Mouse (Mus musculus): Measurements from ENCODE around the gene Eif6. TPM values are rescaled to one million over a fixed set of nuclear protein-coding genes. Genes with fewer than 3 reads are reported as not detected.
A peak's percentile ranks its signal among the peaks of the same experiment; 100 is the strongest.

The Eif6 gene
- total RNA-seq, 2 experiments from 2014 or later = 60.8 to 154 TPM

DNA sequence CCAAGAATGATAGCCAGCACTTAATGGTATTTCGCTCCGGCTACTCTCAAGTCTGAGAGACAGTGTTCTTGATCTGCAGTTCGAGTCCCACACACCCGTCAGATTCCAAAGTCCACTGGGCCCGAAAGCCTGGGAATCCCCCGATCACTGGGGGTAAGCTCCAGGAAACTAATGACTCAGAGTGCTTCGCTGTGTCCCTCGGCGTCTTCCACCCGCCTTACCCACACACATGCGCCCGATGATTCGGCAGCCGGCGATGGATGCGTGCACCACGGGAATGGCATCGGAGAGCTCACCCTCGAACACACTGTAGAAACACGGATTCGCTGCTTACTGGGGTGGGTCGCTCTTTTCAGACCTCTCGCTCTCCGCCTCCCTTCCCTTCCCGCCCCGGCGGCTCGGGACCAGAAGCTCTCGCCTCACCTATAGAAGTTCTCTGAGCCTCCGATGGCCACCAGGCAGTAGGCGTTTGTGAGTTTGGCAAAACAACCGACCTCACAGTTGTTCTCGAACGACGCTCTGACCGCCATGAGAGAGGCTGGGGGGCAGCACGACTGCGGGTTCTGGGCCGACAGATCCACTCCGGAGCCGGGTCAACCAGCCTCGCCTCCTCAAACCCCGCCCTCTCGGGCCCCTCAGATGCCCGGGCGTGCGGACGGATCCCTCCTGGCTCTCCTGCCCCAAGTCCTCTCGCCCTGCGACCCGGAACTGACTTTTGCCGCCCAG, 658 bp downstream of the Eif6 start:
- ATAC-seq (ENCODE audit: poor library complexity, severe bottlenecking) = peak; percentile 17

DNA sequence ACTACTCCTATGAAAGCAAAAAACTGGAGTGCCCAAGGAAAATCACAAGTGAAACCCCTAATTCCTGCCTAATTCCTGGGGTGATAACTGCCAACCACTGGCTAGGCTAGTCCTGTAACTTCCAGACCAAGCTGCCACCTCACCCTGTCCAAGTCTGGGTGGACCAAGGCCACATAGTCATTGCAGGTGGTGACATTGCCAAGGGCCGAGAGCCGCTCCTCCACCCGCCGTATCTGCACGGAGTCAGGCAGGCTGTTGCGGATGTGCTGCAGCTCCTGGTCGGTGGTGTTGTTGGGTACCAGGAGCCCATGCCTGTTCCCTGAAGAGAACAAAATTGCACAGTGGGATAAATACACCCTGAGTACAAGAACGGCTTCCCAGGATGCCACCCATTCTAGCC, 3.0 kb downstream of the Eif6 start:
- ATAC-seq (ENCODE audit: poor library complexity, severe bottlenecking) = no peak

DNA sequence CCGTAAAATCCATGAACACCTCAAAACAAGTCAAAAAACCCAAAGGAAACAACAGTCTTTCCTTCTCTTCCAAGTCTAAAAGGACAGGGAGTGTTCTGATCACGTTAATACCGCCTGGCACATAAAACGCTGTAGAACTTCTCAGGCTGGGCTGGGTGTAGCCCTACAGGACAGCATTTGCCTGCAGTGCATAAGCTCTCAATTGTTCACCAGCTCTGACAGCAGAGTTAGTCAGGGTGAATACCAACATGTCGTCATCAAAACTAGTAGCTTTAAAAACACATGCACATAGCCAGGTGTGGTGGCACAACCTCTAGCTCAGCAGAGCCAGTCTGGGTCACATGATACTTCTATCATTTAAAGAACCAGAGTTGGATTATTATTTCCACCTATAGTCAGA, 5.9 kb downstream of the Eif6 start:
- ATAC-seq (ENCODE audit: poor library complexity, severe bottlenecking) = no peak

DNA sequence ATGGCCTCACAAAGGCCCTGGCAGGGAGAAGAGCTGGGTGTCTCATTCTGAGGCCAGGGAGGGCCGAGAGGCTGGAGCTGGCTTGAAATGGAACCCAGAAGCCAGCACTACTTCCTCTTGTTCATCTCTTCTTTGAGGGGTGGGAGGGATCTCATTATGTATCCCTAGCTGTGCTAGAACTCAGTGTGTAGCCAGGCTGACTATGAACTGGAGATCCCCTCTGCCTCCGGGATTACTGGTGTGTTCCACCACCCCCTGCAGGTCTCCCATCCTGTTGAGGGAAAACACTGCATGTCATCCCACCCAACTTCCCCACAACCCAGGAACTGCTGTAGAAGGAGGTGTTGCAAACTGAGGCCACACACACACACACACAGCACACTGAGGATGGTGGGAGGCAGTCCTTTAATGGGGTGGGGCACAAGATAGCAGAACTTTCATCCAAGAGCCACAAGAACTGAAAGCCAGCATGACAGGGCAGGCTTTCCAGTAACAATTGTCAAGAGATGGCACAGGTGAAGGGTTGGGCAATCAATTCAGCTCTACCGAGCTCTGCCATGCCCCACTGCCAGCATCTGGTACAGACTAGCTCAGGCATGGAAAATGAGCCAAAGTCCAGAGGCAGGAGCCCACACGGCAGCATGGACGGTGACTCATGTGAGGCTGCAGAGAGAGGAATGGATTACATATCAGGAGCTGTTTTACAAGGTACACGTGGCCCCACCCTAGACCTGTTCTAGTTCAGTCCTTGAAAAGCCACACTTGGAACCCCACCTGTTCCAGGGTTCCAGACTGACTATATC, 7.1 kb downstream of the Eif6 start:
- ATAC-seq (ENCODE audit: poor library complexity, severe bottlenecking) = peak; percentile 38

DNA sequence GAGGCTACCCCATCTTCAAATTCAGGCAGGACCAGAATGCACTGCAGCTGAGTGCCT, 7.5 kb downstream of the Eif6 start, which contains the start of gene BC029722:
Gene BC029722 (minus strand): TSS at position 35 of the 57 bp plus-strand sequence.
- ATAC-seq (ENCODE audit: poor library complexity, severe bottlenecking) = no peak

DNA sequence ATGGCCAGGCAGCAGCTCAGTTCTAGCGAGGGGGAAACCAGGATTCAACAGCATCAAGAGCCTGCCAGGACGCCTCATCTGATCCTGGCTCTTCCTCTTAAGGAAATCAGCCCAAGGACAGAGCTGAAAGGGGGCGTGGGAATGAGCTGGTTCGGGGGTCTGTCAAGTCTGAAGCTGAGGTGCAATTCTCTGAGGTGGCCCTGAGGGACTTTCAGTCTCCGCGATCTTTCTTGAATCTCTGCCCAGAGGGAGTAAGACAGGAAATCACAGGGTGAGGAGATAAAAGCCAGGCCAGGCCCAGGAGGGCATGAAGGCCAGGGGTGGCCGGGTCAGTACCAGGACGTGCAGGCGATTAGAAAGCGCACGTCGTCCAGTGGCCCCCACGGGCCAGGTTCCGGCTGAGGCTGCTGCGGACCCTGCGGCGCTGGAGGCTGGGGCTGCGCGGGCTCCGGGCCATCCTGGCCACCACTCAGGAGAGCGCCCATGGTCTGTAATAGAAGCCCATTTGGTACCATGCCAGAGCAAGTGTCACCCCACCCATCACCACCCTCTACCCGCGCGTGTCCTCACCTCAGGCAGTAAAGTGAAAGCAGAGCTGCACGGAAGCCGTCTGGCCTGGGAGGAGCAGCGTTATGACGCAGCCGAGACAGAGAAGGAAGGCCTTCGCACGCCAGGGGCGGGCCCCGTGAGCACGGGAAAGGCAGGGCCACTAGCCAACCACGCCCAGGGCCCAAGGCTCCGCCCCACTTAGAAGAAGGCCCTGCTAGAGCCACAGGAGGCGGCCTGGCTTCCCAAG, 7.9 kb downstream of the Eif6 start:
- peak; percentile 95 for ATAC-seq (ENCODE audit: poor library complexity, severe bottlenecking)

DNA sequence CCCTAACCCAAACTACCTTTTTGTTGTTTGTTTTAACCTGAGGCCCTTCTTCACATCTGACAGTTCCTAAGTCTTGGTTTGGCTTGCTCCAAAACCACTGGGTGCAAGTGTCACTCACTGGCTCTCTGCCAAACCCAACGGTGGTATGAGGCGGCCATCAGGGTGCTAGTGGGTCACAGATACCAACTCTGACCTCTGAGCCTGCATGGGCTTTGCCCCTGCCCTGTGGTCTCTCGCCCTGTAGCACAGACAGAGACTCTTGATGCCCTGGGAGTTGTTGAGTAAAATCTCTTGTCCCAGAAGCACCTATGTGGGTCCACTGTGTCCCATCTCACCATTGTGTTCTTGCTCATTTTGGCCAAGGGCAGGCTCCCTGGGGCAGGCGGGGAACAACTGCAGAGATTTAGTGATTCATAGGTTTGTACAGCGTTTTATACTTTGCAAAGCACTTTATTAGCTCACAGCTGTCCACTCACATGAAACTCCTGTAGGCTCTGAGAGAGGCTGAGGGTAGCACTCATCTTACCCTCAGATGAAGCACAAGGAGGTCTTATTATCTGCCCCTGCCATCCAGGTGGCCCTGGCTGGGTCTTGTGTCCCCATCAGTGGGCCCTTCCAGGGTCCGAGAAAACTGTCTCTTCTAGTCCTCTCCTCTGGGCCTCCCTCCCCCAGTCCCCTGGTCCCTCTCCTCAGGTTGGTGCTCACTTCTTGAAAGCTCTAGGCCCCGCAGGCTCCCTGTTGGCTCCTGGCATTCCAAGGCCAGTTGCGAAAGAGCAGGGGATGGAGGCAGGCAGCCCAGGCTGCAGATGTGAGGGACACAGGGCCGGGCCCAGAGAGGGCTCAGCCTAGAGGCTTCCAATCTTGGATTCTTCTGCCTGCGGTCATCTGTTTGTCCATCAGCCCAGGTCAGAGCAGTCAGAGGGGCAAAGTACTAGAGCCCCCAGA, 9.2 kb downstream of the Eif6 start:
- no peak for ATAC-seq (ENCODE audit: poor library complexity, severe bottlenecking)

DNA sequence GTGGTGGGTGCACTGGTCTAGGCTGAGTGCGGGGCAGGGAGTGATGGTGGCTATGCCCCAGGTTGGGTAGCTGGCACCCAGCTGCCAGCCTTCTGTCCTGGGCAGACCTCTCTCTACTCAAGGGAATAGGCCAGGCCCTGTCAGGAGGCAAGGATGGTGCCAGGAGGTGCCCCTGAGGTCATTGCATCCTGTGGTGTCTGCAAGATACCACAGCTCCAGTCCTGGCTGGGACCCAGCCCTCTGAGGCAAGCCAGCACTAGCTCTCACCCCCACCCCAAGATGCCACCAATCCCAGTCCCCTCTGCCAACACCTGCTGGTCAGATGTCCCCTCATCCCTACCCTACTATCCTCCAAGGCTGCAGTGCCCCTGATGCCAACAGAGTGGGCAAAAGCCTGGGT, 10.5 kb downstream of the Eif6 start:
- ATAC-seq (ENCODE audit: poor library complexity, severe bottlenecking) = no peak

DNA sequence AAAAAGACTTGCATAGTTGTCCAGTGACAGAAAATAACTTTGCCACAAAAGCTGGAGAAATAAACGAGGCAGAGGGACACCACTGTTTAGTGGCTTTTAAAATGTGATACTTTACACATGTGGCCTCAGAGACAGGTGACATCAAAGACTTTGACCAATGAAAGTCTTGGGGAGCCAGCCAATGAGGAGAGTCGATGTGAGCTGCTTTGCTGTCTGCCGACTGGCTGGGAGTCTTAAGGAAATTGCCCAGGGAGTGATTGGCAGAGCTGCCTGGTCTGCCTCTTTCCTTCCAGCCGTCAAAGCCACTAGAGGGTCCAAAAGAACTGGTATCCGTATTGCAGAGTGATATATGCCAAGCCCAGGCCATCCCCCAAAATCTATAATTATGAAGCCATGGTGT, 11.9 kb downstream of the Eif6 start:
- ATAC-seq (ENCODE audit: poor library complexity, severe bottlenecking) = no peak

DNA sequence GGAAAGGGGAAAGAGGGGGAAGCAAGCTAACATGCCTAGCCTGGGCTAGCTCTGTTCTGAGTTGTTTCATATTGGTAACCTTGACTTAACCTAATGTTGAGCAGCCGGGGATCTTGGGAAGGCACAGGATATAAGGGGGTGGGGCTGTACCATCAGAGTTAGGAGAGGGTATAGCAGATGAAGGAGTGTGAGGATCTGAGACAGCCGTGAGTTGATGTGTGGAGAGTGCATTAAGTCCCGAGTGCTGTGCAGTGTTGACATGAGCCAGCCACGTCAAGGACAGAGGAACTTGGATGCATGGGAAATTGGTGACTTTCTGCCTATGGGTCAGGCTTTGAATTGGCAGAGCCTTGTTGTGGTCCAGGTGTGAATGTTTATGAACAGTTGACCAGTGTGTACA, 14.1 kb downstream of the Eif6 start:
- no peak for ATAC-seq (ENCODE audit: poor library complexity, severe bottlenecking)

DNA sequence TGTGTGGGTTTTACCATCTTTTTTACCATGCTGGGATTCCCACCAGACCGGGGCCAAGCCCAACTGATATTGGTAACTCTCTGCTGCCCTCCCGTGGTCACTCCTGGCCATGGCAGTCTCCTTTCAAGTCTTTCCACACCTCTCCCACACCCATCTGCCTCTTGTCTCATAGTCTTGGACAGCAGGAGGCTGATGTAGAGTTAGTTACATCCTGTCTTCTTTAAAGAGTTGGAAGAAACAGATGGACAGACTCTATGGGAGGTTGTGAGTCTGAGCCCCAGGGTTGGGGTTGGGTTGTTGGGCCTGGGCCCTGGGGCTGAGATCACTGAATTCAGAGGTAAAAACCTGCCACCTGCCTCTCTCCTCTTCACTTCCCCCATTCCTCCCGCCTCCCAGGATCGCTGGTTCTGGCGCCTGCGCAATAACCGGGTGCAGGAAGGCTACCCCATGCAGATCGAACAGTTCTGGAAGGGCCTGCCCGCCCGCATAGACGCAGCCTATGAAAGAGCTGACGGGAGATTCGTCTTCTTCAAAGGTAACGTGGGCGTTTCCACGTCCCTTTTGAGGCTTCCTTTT, 14.8 kb downstream of the Eif6 start:
- ATAC-seq (ENCODE audit: poor library complexity, severe bottlenecking) = peak; percentile 92

DNA sequence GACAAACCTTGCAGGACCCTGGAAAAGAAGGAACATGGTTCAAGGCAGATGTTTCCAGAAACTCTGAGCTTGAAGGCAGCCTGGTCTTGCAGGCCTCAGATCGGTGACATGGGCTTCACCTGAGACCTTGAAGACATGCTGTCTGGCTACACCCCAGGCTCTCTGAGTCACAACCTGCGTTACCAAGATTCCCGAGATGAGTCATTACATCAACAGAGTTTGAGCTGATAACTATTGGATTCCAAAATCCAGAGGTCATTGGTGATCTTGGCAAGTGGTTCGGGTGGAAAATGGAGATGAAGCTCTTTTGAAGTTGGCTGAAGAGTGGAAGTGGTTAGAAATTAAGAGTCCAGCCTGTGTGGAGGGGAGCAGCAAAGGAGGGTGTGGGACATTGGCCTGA, 17.1 kb downstream of the Eif6 start:
- no peak for ATAC-seq (ENCODE audit: poor library complexity, severe bottlenecking)

DNA sequence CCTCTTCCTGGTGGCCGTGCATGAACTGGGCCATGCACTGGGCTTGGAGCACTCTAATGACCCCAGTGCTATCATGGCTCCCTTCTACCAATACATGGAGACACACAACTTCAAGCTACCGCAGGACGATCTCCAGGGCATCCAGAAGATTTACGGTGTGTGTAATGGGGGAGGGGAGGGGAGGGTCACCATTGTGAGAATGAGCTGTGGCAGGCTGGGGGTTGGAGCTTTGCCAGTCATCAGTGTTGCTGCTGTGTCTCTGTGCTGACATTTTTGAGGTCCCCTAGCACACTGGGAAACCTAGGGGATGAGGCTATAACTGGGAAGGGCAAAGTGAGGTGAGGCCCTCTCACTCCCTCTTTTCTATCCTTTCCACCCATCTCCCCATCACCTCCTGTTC, 19.3 kb downstream of the Eif6 start:
- no peak for ATAC-seq (ENCODE audit: poor library complexity, severe bottlenecking)

DNA sequence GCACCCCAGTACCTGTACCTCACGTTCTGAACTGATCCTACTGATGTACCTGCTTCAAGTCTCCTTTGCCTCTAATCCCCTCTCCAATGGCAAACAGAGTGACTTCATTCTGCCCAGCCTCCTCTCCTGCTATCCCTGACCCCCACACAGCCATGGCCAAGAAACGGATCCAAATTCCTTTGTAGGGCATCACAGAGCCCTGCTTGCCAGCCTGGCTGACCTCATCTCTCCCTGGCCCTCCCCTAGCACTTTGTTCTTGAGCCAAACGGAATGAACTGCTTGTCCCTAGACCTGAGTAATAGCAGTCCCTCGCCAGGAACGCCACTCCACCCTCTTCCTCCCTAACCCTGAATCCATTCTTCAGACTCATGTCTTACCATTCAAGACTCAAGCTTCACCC, 20.2 kb downstream of the Eif6 start:
- no peak for ATAC-seq (ENCODE audit: poor library complexity, severe bottlenecking)

DNA sequence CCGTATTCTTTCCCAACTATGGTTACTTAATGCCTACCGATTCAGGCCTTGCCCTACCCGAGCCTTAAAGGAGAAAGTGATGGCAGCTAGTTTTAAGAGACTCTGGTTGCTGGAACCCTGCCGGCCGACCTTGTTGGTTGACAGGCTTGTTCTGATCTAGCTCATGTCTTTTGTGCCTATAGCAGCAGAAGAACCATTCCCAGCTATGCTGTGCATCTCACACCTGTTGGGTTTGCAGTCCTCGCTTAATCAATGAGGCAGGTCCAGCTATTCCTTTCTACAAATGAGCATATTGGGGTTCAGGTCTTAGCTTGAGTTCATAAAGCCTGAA, 20.8 kb downstream of the Eif6 start:
- ATAC-seq (ENCODE audit: poor library complexity, severe bottlenecking) = no peak

DNA sequence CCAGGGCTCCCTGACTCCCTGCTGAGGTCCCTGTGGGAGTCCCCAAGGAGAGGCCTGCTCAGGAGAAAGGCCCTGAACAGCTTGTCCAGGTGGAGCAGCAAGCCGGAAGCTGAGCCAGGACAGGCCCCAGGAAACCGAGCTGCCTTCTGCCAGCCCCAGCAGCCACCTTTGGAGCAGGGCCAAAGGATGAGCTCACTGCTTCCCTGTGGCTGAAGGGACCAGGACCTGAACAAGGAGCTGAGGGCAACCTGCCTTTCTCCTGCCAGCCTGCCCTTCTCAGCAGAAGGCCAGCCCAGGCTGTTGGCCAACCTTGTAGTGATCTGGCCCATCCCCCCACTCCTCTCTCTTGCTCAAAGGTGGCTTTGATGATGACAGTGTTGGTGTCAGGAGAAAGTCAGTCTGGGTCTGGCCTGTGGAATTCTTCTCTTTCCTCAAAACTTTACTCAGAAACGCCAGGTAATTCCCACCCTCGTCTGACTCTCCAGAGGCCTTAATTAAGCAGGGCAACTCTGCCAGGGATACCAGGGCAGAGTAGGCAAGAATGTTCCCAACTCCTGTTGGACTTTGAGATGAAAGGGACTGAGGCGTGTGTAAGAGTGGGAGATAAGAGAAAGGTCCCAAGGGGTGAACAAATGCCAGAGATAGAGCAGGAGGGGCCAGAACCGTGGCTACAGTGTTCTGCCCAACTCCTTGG, 21.3 kb downstream of the Eif6 start:
- ATAC-seq (ENCODE audit: poor library complexity, severe bottlenecking) = no peak

DNA sequence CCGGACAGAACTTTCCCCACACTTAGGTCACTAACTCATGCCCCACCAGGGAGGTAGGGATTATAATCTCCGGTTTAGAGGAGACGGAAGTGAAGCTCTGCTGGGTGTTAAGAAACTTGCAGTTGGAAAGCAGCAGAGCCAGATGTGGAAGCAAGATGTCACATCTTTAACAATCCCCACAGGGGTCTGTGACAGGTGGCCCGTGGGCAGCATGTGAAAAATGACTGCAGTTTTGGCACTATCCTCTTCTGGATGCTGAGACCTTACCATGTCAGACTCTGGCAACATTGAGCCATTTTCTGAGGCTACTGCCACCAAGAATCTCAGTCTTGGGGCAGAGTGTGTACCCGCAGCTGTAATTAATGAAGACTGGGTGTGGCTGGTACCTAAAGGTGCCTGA, 22.7 kb downstream of the Eif6 start:
- ATAC-seq (ENCODE audit: poor library complexity, severe bottlenecking) = no peak

DNA sequence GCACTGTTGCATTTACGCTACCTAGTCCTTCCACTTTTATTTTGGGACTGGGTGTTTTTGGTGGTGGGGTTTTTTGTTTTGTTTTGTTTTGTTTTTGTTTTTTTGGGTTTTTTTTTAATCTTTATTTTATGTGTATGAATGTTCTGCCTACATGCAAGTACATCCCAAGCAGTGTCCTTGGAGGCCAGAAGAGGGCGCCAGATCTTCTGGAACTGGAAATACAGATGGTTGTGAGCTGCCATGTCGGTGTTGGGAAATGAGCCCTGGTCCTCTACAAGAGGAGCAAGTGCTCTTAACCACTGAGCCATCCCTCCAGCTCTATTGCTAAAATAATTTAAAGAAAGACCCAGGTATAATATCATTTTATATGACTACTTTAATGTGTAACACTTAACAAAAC, 24.0 kb downstream of the Eif6 start:
- no peak for ATAC-seq (ENCODE audit: poor library complexity, severe bottlenecking)

DNA sequence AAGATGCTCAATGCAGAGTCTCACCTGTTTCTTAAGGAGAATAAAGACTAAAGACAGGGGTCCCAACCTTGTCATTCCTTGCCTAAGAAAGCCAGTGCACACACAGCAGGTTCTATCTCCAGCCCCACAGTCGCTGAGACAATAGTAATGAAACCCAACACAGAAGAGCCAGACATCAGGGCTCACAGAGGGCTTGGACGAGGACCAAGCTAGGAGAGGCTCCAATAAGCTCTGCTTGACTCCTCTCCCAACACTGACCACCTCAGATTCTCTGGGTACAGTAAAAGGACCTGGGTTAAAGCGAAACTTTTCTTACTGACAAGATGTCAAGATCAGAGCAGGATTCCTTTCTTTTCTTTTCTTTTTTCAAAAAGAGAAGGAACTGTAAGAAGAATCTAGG, 28.1 kb downstream of the Eif6 start:
- ATAC-seq (ENCODE audit: poor library complexity, severe bottlenecking) = no peak

DNA sequence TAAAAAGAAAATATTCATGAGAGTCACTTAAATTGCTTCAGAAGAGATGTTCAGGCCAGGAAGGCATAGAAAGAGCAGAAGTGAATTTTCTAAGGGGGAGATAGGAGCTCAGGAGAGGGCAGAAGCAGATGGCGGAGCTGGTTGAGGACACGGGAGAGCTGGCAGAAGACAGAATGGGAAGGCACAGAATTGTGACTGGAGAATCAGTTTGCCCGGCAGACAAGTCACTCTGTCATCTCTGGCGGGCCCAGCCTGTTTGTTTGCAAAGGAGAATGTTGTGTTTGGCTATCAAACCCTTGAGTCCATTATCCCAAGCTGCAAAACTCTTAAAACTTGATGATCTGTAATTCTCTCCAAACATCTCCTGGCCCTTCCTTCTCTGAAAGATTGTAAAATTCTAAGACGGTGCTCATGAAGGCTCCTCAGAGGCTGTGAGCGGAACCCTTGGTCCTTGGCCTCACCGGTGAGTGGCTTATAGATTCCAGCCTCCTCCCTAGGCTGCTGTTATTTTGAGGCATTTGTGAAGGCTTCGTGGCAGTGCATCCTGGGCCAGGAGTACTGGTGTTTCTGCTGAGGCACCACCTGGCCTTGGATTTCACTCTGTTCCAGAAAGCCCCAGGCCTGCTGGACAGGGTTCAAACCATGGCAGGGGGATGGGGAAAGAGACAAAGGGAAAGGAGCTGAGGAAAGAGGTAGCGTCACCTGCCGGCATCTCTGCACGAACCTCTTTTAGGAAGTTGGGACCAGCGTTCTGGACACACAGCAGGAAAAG, 31.9 kb downstream of the Eif6 start:
- ATAC-seq (ENCODE audit: poor library complexity, severe bottlenecking) = no peak
